Mouse (Mus musculus) bone marrow, adult 2 months (tissue): Measurements from ENCODE around the gene Rpa1.

Source experiments
- CTCF ChIP-seq: fragments of 200-500 bp; IDR thresholded peaks from 2 replicates; pipeline ENCODE4 v1.5.1; 2011; ENCODE audit warnings: low read length, control low read depth; ENCODE audit not compliant: control insufficient read depth, insufficient read depth
- POLR2A ChIP-seq: fragments of 200-500 bp; IDR thresholded peaks from 2 replicates; pipeline ENCODE4 v1.6.1; 2011; ENCODE audit warnings: low read depth, mild to moderate bottlenecking, control low read depth, low read length, borderline replicate concordance; ENCODE audit not compliant: control insufficient read depth

DNA sequence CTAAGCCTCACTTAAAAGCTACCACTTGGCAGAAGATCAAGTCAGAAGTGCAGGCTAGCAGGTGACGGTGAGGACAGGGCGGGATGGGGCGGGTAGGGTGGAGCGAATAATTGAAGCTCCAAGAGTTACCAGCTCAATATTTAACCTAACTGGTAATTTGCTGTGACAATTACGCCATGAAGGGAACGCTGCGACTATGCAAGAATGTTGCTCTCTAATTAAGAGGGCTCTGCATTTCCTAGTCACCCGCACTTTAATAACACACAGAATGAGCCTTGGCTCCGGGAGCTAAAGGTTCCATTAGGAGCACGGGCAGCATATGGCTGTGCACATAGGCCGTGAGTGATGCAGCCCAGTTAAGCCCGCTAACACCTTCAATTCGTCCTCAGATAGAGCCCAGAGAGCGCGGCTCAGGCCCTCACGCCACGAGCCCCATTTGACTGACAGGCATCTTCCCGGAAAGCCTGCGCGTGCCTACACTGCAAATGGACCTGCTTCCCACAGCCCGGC, 54.2 kb downstream of the Rpa1 start:
- no peak for TF ChIP-seq POLR2A
- no peak for TF ChIP-seq CTCF
